Mouse (Mus musculus) heart, embryonic 13.5 days (tissue): ENCODE measurements around the gene Armh1. TPM values are rescaled to one million over a fixed set of nuclear protein-coding genes. Genes with fewer than 3 reads are reported as not detected.
A peak's percentile ranks its signal among the peaks of the same experiment; 100 is the strongest.

ENCODE experiments used
- ATAC-seq: fragments of 200-750 bp; cut with Nextera tagmentation; 2 replicates; pipeline ENCODE4 v1.8.0; 2017; ENCODE audit warnings: moderate TSS enrichment; ENCODE audit not compliant: insufficient number of reproducible peaks, low FRiP score, low TSS enrichment; ENCODE audit errors: extremely low read depth
- H3K27ac ChIP-seq: fragments of 300-500 bp; sonication (generic); replicated peaks from 2 replicates; pipeline ENCODE4 v1.5.1; 2015; ENCODE audit warnings: moderate library complexity, mild to moderate bottlenecking, inconsistent platforms
- H3K27me3 ChIP-seq: fragments of 300-500 bp; sonication (generic); replicated peaks from 2 replicates; pipeline ENCODE4 v1.6.1; 2015; ENCODE audit warnings: mild to moderate bottlenecking, inconsistent platforms
- H3K36me3 ChIP-seq: fragments of 300-500 bp; sonication (generic); 2 replicates; pipeline ENCODE4 v1.6.1; 2015; ENCODE audit warnings: mild to moderate bottlenecking, inconsistent platforms
- H3K4me1 ChIP-seq: fragments of 300-500 bp; sonication (generic); 2 replicates; pipeline ENCODE4 v1.6.1; 2015; ENCODE audit warnings: inconsistent platforms
- H3K4me2 ChIP-seq: fragments of 300-500 bp; sonication (generic); 2 replicates; pipeline ENCODE4 v1.6.1; 2015; ENCODE audit warnings: inconsistent platforms, mild to moderate bottlenecking, moderate library complexity
- H3K4me3 ChIP-seq: fragments of 300-500 bp; sonication (generic); 2 replicates; pipeline ENCODE4 v1.5.1; 2015; ENCODE audit warnings: moderate library complexity, mild to moderate bottlenecking, inconsistent platforms
- H3K9ac ChIP-seq: fragments of 300-500 bp; sonication (generic); 2 replicates; pipeline ENCODE4 v1.6.1; 2015; ENCODE audit warnings: inconsistent platforms, mild to moderate bottlenecking, moderate library complexity
- H3K9me3 ChIP-seq: fragments of 300-500 bp; sonication (generic); 2 replicates; pipeline ENCODE4 v1.6.1; 2016; ENCODE audit warnings: inconsistent platforms
- WGBS: fragments of 180-500 bp; shearing (Covaris S2); methylation state at CpG from one replicate; pipeline ENCODE4 v1.1.7; 2015; ENCODE audit warnings: mixed read lengths; 5-methylcytosine and 5-hydroxymethylcytosine counted together
- polyA plus RNA-seq: library from polyadenylated mRNA; unstranded; fragments of >200 nt; fragmentation: Nextera tagmentation; extraction: Ambion mirVana; gene quantifications from 2 replicates; pipeline ENCODE4 v1.2.1, GENCODE M21; 2015

Gene Armh1
- polyA plus RNA-seq, 1 experiment from 2014 or later = 0.35 TPM

GRCm38 (mm10) chr4:117239153-117239552 lies 12.8 kb downstream of the Armh1 start:
- Histone ChIP-seq H3K9ac (no peak overlapping the region), H3K36me3 (no peaks in the 10 kb centered on the region), H3K4me1 (no peaks in the 10 kb centered on the region), H3K27me3 (no peaks in the 10 kb centered on the region), H3K4me3 (no peak overlapping the region), H3K27ac (no peak overlapping the region), H3K9me3 (no peaks in the 10 kb centered on the region), H3K4me2 (no peak overlapping the region)
- no peak for ATAC-seq
- 45% methylated on average over 2 of the region's 2 CpGs for WGBS

GRCm38 (mm10) chr4:117235822-117236221 lies 16.1 kb downstream of the Armh1 start:
- H3K4me1 ChIP-seq = no peaks in the 10 kb centered on the region
- ATAC-seq = no peak
- no peaks in the 10 kb centered on the region for H3K9me3 ChIP-seq
- no peak overlapping the region for H3K4me2 ChIP-seq
- H3K36me3 ChIP-seq = no peaks in the 10 kb centered on the region
- H3K27me3 ChIP-seq = no peaks in the 10 kb centered on the region
- H3K27ac ChIP-seq = no peak overlapping the region
- no peak overlapping the region for H3K9ac ChIP-seq
- H3K4me3 ChIP-seq = no peak overlapping the region
- 58% methylated on average over 4 of the region's 4 CpGs for WGBS

GRCm38 (mm10) chr4:117234166-117234741 lies 17.7 kb downstream of the Armh1 start:
- H3K9ac ChIP-seq = no peak overlapping the region
- no peaks in the 10 kb centered on the region for H3K9me3 ChIP-seq
- ATAC-seq = no peak
- H3K27me3 ChIP-seq = no peaks in the 10 kb centered on the region
- no peak overlapping the region for H3K4me3 ChIP-seq
- H3K36me3 ChIP-seq = no peaks in the 10 kb centered on the region
- no peak overlapping the region for H3K27ac ChIP-seq
- 61% methylated on average over 7 of the region's 7 CpGs for WGBS
- no peak overlapping the region for H3K4me2 ChIP-seq
- peaks cover 4% of the 10 kb centered on the region; the same call in 1 of the 2 replicates for H3K4me1 ChIP-seq

GRCm38 (mm10) chr4:117231208-117231607 lies 20.7 kb downstream of the Armh1 start:
- H3K4me1 ChIP-seq = peaks cover 4% of the 10 kb centered on the region; the same call in 1 of the 2 replicates
- WGBS = 70% methylated on average over 2 of the region's 2 CpGs
- no peak for ATAC-seq
- H3K9ac ChIP-seq = no peak overlapping the region
- H3K9me3 ChIP-seq = no peaks in the 10 kb centered on the region
- H3K27me3 ChIP-seq = no peaks in the 10 kb centered on the region
- H3K4me2 ChIP-seq = no peak overlapping the region
- H3K27ac ChIP-seq = no peak overlapping the region
- H3K36me3 ChIP-seq = no peaks in the 10 kb centered on the region
- H3K4me3 ChIP-seq = no peak overlapping the region

- 51% methylated on average over 10 of the region's 10 CpGs for WGBS
- peaks cover 4% of the 10 kb centered on the region; the same call in 1 of the 2 replicates for H3K4me1 ChIP-seq
- no peaks in the 10 kb centered on the region for H3K36me3 ChIP-seq
- no peak for ATAC-seq
- H3K9me3 ChIP-seq = no peaks in the 10 kb centered on the region
- H3K27ac ChIP-seq = no peak overlapping the region
- no peak overlapping the region for H3K4me3 ChIP-seq
- H3K4me2 ChIP-seq = no peak overlapping the region
- H3K27me3 ChIP-seq = no peaks in the 10 kb centered on the region
- no peak overlapping the region for H3K9ac ChIP-seq
Observed at GRCm38 (mm10) chr4:117230331-117230730, 21.6 kb downstream of the Armh1 start.

- Histone ChIP-seq H3K9ac (no peak overlapping the region), H3K4me1 (peaks cover 5% of the 10 kb centered on the region; the same call in 1 of the 2 replicates), H3K4me2 (no peak overlapping the region), H3K27me3 (no peaks in the 10 kb centered on the region), H3K36me3 (no peaks in the 10 kb centered on the region), H3K9me3 (no peaks in the 10 kb centered on the region), H3K4me3 (no peak overlapping the region), H3K27ac (no peak overlapping the region)
- WGBS = 54% methylated on average over 15 of the region's 15 CpGs
- ATAC-seq = no peak
Observed at GRCm38 (mm10) chr4:117229590-117229989, 22.3 kb downstream of the Armh1 start.

- no peak for ATAC-seq
- Histone ChIP-seq H3K4me2 (no peak overlapping the region), H3K27me3 (no peaks in the 10 kb centered on the region), H3K4me1 (peaks cover 12% of the 10 kb centered on the region; the same call in 1 of the 2 replicates), H3K27ac (no peak overlapping the region), H3K9me3 (no peaks in the 10 kb centered on the region), H3K9ac (no peak overlapping the region), H3K4me3 (no peak overlapping the region), H3K36me3 (no peaks in the 10 kb centered on the region)
Observed at GRCm38 (mm10) chr4:117225250-117225649, 26.7 kb downstream of the Armh1 start.

- Histone ChIP-seq H3K9me3 (no peaks in the 10 kb centered on the region), H3K27ac (no peak overlapping the region), H3K36me3 (no peaks in the 10 kb centered on the region), H3K4me2 (no peak overlapping the region), H3K4me3 (no peak overlapping the region), H3K4me1 (peaks cover 7% of the 10 kb centered on the region; the same call in 1 of the 2 replicates), H3K9ac (0 out of 2 replicates have a peak overlapping the region, but pooled peaks have one; percentile 15), H3K27me3 (no peaks in the 10 kb centered on the region)
- WGBS = 65% methylated on average over 8 of the region's 8 CpGs
- ATAC-seq = no peak
Observed at GRCm38 (mm10) chr4:117224122-117224521, 27.8 kb downstream of the Armh1 start.

GRCm38 (mm10) chr4:117223001-117223400 lies 28.9 kb downstream of the Armh1 start:
- 64% methylated on average over 5 of the region's 5 CpGs for WGBS

GRCm38 (mm10) chr4:117221836-117222235 lies 30.1 kb downstream of the Armh1 start:
- no peaks in the 10 kb centered on the region for H3K27me3 ChIP-seq
- no peak for ATAC-seq
- H3K9ac ChIP-seq = no peak overlapping the region
- 78% methylated on average over 9 of the region's 9 CpGs for WGBS
- H3K4me3 ChIP-seq = no peak overlapping the region
- H3K4me1 ChIP-seq = peaks cover 11% of the 10 kb centered on the region; the same call in 1 of the 2 replicates
- no peaks in the 10 kb centered on the region for H3K9me3 ChIP-seq
- no peak overlapping the region for H3K4me2 ChIP-seq
- no peaks in the 10 kb centered on the region for H3K36me3 ChIP-seq
- no peak overlapping the region for H3K27ac ChIP-seq

More at GRCm38 (mm10) chr4:117223001-117223400, 28.9 kb downstream of the Armh1 start:
- H3K9ac ChIP-seq = no peak overlapping the region
- H3K4me1 ChIP-seq = peaks cover 11% of the 10 kb centered on the region; the same call in 1 of the 2 replicates
- no peak overlapping the region for H3K4me2 ChIP-seq
- H3K36me3 ChIP-seq = no peaks in the 10 kb centered on the region
- H3K27me3 ChIP-seq = no peaks in the 10 kb centered on the region
- H3K9me3 ChIP-seq = no peaks in the 10 kb centered on the region
- no peak overlapping the region for H3K4me3 ChIP-seq
- ATAC-seq = no peak
- H3K27ac ChIP-seq = no peak overlapping the region

- no peak for ATAC-seq
- H3K36me3 ChIP-seq = no peaks in the 10 kb centered on the region
- peaks cover 11% of the 10 kb centered on the region; the same call in 1 of the 2 replicates for H3K4me1 ChIP-seq
- no peaks in the 10 kb centered on the region for H3K9me3 ChIP-seq
- 69% methylated on average over 9 of the region's 9 CpGs for WGBS
- no peaks in the 10 kb centered on the region for H3K27me3 ChIP-seq
- no peak overlapping the region for H3K4me2 ChIP-seq
- H3K9ac ChIP-seq = no peak overlapping the region
- H3K4me3 ChIP-seq = no peak overlapping the region
- H3K27ac ChIP-seq = no peak overlapping the region
Observed at GRCm38 (mm10) chr4:117220741-117221515, 31.0 kb downstream of the Armh1 start.
